Mouse (Mus musculus): ENCODE measurements at regions not wholly inside any gene's neighbourhood (a gene's known extent, or its start where the extent isn't known, plus 50 kb on each side); places are given as distances from the start of the nearest gene placed in this dataset.
A peak's percentile ranks its signal among the peaks of the same experiment; 100 is the strongest.

DNA sequence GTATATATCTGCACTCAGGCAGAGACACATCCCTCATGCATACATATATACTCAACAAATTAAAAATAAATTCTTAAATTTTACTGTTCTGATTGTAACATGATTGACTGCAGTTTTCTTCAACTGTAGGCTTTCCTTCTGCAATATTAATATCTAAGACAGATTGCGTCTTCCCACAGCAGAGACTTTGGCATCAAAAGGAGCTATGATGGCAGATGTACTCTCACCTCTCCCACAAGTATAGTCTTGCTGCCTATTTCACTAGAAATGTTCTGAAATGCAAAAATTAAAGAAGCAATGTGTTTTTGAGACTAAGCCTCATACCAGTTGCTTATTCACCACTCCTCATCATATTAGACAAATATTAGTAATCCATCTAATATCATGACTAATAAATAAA lies 356.5 kb downstream of the Dnah5 start:
- no peak for DNase-seq (ENCODE audit: extremely low spot score)

DNA sequence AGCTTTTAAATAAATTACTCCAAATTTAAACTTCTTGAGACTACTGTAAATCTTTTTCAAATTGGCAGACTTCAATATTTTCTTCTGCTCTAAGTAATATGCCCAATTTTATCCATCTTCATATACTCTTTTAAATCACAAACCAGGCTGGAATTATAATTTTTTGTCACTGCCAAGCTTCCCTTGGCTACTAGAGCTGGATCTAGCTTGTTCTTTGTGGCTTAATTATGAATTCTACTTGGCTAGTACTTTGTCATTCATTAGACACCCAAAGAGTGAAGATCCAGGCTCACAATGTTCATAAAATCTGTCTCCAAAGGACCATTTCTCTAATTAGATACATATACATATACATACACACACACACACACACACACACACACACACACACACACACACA lies 391.7 kb downstream of the Dnah5 start:
- DNase-seq (ENCODE audit: extremely low spot score) = no peak

DNA sequence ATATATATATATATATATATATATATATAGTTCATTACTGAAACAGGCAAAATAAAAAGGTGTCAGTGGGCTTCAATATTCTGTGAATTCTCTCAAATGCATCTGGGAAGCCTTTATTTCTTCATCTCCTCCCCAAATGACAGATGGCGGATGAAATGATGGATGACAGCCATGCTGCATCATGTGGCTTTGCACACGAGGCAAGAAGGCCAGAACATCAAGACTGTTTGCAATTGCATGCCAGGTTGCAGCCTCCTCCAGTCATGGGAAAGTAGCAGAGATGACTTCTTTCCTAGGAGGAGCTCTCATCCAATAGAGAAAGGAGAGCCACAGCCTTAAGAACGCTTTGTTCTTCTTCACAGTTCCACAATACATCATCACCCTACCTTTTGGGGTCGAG lies 392.2 kb downstream of the Dnah5 start:
- no peak for DNase-seq (ENCODE audit: extremely low spot score)

DNA sequence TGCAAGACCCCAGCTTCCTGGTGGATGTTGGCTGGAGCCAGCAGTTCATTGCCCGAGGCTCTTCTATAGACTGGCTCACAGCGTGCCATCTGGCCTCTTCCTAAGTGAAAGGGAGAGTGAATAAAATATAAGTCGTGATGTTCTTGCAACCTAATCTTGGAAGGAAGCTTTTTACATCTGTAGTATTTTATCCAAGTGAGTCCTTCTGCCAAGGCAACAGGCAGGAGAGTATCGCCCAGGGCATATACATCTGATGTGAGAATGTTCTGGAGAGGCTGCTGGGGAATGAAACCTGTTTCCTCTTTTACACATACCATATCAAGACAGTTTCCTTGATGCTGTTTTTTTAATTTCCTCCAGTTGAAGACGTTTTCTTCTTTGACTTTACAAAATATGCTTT lies 396.6 kb downstream of the Dnah5 start:
- DNase-seq (ENCODE audit: extremely low spot score) = no peak

DNA sequence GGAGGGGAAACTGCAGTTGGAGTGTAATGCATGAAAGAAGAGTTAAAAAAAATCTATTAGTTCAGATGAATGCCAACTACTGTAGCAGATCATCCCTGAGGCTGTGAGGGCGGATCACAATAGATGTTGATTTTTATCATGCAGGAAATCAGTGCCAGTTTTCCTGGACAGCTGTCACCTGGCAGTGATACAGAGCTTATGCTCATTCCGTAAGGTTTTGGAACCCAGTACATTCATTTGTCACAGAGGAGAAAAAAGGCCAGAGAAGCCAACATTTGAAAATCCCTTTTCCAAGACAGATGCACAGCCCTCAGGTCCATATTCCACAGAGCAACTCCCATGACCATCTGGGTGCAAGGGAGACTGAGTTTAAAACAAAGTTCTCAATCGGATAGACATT lies 412.1 kb downstream of the Dnah5 start:
- DNase-seq (ENCODE audit: extremely low spot score) = no peak

DNA sequence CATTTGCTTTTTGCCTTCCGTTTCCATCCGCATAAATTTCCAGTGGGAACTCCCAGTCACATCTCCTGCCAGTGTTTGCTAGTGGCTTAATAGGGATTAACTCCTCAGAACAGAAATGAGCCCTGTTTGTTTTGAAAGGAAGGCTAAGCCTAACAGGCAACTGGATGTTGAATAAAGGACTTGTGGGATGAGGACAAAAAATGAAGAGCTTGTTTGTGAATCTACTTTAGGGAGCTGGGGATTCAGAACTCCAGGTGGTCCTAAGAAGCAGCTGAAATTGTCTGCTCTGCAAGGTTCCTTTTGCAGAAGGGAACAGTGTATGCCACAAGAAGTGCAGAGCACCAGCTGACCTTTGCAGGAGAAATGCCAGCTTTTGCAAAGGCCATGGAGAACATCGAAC lies 436.8 kb downstream of the Dnah5 start:
- peak; percentile 1 for DNase-seq (ENCODE audit: extremely low spot score)

DNA sequence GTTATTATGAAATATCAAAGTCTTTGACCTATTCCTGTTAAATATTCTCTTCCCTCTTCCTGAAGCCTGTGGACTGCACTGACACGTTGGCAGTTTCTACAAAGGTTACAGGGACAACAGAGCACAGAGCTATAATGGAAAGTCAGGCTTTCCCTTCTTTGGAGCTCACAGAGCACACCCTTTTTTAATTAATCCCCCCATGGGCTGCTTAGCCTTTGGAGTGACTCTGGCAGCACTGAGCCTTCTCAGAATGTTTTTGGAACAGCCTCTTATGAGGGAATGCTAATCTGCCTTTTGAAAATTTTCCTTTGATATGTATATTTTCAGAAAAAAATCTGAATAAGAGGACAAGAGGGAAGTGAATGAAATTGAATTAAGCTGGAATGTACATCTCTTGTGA lies 441.6 kb downstream of the Dnah5 start:
- no peak for DNase-seq (ENCODE audit: extremely low spot score)

DNA sequence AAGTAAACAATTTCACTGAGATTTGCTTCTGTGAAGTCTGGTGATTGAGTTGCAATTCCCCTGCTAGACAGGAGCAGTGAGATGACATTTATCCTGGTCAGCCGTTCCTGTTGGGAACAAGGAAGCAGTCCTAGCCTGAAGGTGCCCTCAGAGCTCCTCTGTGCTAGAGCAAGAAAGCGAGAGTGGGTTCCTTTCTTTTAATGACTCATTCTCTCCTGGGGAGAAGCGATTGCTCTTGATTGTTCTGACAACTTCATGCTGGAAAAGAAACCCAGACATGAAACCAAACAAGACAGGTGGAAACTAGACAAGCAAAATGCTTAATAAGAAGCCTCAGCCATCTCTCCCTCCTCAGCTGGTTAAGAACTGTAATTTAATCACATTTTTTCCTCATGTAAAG lies 450.4 kb downstream of the Dnah5 start:
- DNase-seq (ENCODE audit: extremely low spot score) = no peak

DNA sequence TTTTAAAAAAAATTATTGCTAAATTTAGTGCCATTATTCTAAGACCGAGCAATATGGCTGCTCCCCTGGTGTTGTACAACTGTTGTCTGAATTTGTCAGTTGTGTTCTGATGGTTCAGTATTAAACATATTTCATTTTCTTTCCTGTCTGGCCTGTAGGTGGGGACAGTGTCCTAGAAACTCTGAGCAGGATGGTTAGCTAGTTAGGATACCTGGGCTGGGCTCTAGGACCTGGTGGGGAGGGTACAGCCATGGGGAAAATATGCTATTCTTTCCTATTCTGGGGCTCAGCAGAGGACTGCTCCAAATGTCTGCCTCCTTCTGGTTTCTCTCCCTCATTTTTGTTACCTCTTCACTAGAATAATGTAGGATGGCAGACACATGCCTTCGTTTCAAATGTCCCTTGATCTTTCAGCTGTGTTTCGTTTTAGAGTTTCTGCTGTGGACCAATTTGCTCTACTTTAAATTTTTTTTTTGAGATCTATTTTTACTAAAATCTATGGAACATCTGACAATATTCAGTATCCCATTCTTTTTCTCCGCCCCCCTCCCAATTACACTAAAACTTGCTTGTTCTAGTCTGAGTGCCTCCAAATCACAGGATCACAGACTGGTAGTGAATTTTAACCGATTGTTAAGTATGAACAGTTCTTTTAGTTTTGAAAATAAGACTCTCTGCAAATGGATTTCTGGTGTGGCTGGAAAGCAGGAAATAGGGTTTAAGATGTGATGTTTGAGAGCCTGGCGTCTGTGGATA lies 460.5 kb downstream of the Dnah5 start:
- no peak for DNase-seq (ENCODE audit: extremely low spot score)

All from embryo, embryonic 9.5 days (tissue).